Mouse (Mus musculus) midbrain, embryonic 16.5 days (tissue): Measurements from ENCODE around the gene Echs1. TPM values are rescaled to one million over a fixed set of nuclear protein-coding genes. Genes with fewer than 3 reads are reported as not detected.

ENCODE experiments used
- ATAC-seq: fragments of 200-750 bp; cut with Nextera tagmentation; 2 replicates; pipeline ENCODE4 v1.8.0; 2017; ENCODE audit warnings: moderate TSS enrichment
- H3K27ac ChIP-seq: fragments of 300-500 bp; sonication (generic); 2 replicates; pipeline ENCODE4 v1.5.1; 2014; ENCODE audit warnings: mild to moderate bottlenecking, low read length, mixed read lengths
- H3K27me3 ChIP-seq: fragments of 300-500 bp; sonication (generic); 2 replicates; pipeline ENCODE4 v1.6.1; 2014; ENCODE audit warnings: low read depth, low read length, mixed read lengths; ENCODE audit not compliant: control insufficient read depth, insufficient read depth
- H3K36me3 ChIP-seq: fragments of 300-500 bp; sonication (generic); 2 replicates; pipeline ENCODE4 v1.6.1; 2014; ENCODE audit warnings: mild to moderate bottlenecking, low read length, moderate library complexity, mixed read lengths; ENCODE audit not compliant: control insufficient read depth, insufficient read depth
- H3K4me1 ChIP-seq: fragments of 300-500 bp; sonication (generic); 2 replicates; pipeline ENCODE4 v1.6.1; 2014; ENCODE audit warnings: mild to moderate bottlenecking, low read length, mixed read lengths; ENCODE audit not compliant: control insufficient read depth, insufficient read depth
- H3K4me2 ChIP-seq: fragments of 300-500 bp; sonication (generic); 2 replicates; pipeline ENCODE4 v1.6.1; 2014; ENCODE audit warnings: mild to moderate bottlenecking, low read length, mixed read lengths
- H3K4me3 ChIP-seq: fragments of 300-500 bp; sonication (generic); 2 replicates; pipeline ENCODE4 v1.5.1; 2014; ENCODE audit warnings: low read depth, mild to moderate bottlenecking, low read length, moderate library complexity, mixed read lengths
- H3K9ac ChIP-seq: fragments of 300-500 bp; sonication (generic); 2 replicates; pipeline ENCODE4 v1.6.1; 2014; ENCODE audit warnings: low read depth, low read length, mixed read lengths
- H3K9me3 ChIP-seq: fragments of 300-500 bp; sonication (generic); replicated peaks from 2 replicates; pipeline ENCODE4 v1.6.1; 2014; ENCODE audit warnings: mild to moderate bottlenecking, low read length, mixed read lengths; ENCODE audit not compliant: control insufficient read depth, poor library complexity, severe bottlenecking
- WGBS: fragments of 180-500 bp; shearing (Covaris S2); extraction: QIAGEN DNeasy Blood & Tissue Kit; methylation state at CpG from one replicate; pipeline ENCODE4 v1.1.7; 2014; 5-methylcytosine and 5-hydroxymethylcytosine counted together
- polyA plus RNA-seq: library from polyadenylated mRNA; unstranded; fragments of >200 nt; fragmentation: Nextera tagmentation; extraction: Ambion mirVana; gene quantifications from 2 replicates; pipeline ENCODE4 v1.2.1, GENCODE M21; 2015

Echs1 gene
- polyA plus RNA-seq, 1 experiment from 2014 or later, result 111 TPM

DNA sequence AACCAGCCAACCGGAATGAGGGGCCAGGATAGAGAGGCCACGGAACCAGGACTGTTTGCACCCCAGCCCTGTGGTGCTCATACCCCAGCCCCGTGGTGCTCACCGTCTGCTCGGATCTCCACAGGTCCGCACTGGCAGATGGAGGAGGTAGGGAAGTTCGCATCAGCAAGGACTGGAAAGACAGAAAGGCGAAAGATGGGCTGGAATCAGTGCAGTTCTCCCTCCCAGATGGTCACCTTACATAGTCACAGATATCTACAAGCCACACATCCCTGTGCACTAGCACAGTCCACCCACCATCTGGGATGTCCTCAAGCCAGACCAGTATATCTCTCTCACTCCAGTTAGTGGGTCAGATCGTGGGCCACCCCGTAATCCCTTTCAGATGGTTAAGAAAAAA, 14.8 kb downstream of the Echs1 start:
- Histone ChIP-seq H3K9ac (peak overlapping the region; percentile 66), H3K4me2 (peak overlapping the region; percentile 78), H3K36me3 (peaks cover 3% of the 10 kb centered on the region; the same call in 1 of the 2 replicates), H3K4me3 (peak overlapping the region; percentile 46), H3K27ac (no peak overlapping the region), H3K4me1 (peaks cover 14% of the 10 kb centered on the region), H3K9me3 (no peaks in the 10 kb centered on the region), H3K27me3 (no peaks in the 10 kb centered on the region)
- ATAC-seq, result no peak
- 66% methylated on average over 10 of the region's 10 CpGs for WGBS

DNA sequence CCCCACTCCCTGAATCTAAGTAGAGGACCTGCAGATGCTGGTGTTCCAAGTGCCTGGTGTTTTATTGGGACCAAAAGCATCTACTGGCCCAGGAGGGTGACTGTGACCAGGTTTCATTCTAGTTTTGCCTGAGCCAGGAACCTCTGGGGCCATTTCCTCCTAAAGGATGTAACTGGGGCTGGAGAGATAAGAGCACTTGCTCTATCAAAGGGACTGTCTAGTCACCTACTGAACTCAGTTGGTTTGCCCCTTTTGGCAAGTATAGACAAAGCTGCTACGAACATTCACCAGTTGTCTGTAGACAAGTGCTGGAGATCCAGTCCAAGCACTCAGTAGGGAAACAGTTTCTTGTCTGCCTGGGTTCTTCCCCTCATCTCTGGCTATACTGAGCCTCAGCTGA, 17.8 kb downstream of the Echs1 start:
- Histone ChIP-seq H3K4me1 (peaks cover 14% of the 10 kb centered on the region), H3K9me3 (no peaks in the 10 kb centered on the region), H3K4me3 (no peak overlapping the region), H3K27ac (no peak overlapping the region), H3K9ac (no peak overlapping the region), H3K36me3 (no peaks in the 10 kb centered on the region), H3K4me2 (no peak overlapping the region), H3K27me3 (no peaks in the 10 kb centered on the region)
- WGBS, result 97% methylated on average over 1 of the region's 1 CpGs
- no peak for ATAC-seq

DNA sequence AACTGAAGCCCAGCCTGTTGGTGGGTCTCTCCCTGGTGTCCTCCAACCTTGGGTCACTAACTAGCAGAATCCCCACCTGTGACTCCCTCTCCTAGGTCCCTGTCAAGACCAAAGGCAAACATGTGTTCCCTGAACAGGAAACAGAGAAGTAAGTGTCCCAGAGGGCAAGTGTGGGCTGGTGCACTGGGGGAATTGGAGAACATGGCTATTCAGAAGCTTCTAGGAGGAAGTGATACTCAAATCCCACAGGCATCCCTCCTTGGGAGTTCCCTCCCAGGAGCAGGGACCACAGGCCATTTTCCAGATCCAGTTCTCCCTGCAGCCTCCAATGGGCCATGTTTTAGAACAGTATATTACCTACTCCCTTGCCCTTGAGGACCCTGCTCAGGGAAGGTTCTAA, 20.2 kb downstream of the Echs1 start:
- no peak overlapping the region for H3K27ac ChIP-seq
- H3K9me3 ChIP-seq, result no peaks in the 10 kb centered on the region
- H3K4me1 ChIP-seq, result no peaks in the 10 kb centered on the region
- H3K4me2 ChIP-seq, result no peak overlapping the region
- no peak for ATAC-seq
- H3K27me3 ChIP-seq, result no peaks in the 10 kb centered on the region
- no peaks in the 10 kb centered on the region for H3K36me3 ChIP-seq
- no peak overlapping the region for H3K4me3 ChIP-seq
- H3K9ac ChIP-seq, result no peak overlapping the region

DNA sequence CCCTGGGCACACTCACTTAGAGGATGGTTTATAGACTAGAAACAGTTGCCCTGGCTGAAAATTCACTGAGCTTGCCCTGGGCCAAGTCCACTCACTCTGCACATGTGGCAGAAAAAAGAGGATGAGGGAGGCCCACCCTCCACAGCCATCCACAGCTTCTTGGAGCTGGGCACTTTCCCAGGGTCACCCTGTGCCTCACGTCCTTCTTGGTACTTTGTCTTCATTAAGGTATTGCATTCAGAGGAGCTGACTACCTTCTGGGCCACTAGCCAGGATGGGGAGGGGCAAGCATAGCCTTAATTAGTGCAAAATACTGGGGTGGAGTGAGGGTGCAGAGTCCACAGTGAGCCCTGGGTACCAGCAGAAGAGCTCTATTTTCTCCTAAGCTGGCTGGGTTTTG, 20.7 kb downstream of the Echs1 start:
- no peaks in the 10 kb centered on the region for H3K4me1 ChIP-seq
- no peaks in the 10 kb centered on the region for H3K36me3 ChIP-seq
- no peaks in the 10 kb centered on the region for H3K27me3 ChIP-seq
- H3K4me3 ChIP-seq, result no peak overlapping the region
- ATAC-seq, result no peak
- 67% methylated on average over 1 of the region's 1 CpGs for WGBS
- no peak overlapping the region for H3K9ac ChIP-seq
- no peaks in the 10 kb centered on the region for H3K9me3 ChIP-seq
- H3K4me2 ChIP-seq, result no peak overlapping the region
- H3K27ac ChIP-seq, result no peak overlapping the region

GRCm38 (mm10) chr7:140094954-140095353, 21.3 kb downstream of the Echs1 start:
- no peak overlapping the region for H3K9ac ChIP-seq
- H3K36me3 ChIP-seq, result no peaks in the 10 kb centered on the region
- no peak for ATAC-seq
- 69% methylated on average over 5 of the region's 5 CpGs for WGBS
- H3K4me1 ChIP-seq, result no peaks in the 10 kb centered on the region
- H3K4me2 ChIP-seq, result no peak overlapping the region
- no peak overlapping the region for H3K27ac ChIP-seq
- no peaks in the 10 kb centered on the region for H3K9me3 ChIP-seq
- no peak overlapping the region for H3K4me3 ChIP-seq
- H3K27me3 ChIP-seq, result no peaks in the 10 kb centered on the region

GRCm38 (mm10) chr7:140092924-140093528, 23.2 kb downstream of the Echs1 start, which contains the start of gene Prap1:
Gene Prap1 (plus strand): TSS chr7:140093395.
- H3K9ac ChIP-seq, result no peak within 1 kb of the TSS
- H3K4me1 ChIP-seq, result no peaks in the 10 kb centered on the region
- WGBS, result 80% methylated on average over 5 of the region's 5 CpGs
- no peaks in the 10 kb centered on the region for H3K9me3 ChIP-seq
- H3K4me2 ChIP-seq, result no peak within 1 kb of the TSS
- no peaks in the 10 kb centered on the region for H3K27me3 ChIP-seq
- no peaks in the 10 kb centered on the region for H3K36me3 ChIP-seq
- H3K27ac ChIP-seq, result no peak within 1 kb of the TSS
- no peak for ATAC-seq
- H3K4me3 ChIP-seq, result no peak within 1 kb of the TSS

- H3K9me3 ChIP-seq, result no peaks in the 10 kb centered on the region
- H3K27ac ChIP-seq, result no peak overlapping the region
- H3K4me2 ChIP-seq, result no peak overlapping the region
- no peaks in the 10 kb centered on the region for H3K36me3 ChIP-seq
- no peak for ATAC-seq
- H3K9ac ChIP-seq, result no peak overlapping the region
- H3K4me1 ChIP-seq, result no peaks in the 10 kb centered on the region
- 70% methylated on average over 10 of the region's 10 CpGs for WGBS
- H3K27me3 ChIP-seq, result no peaks in the 10 kb centered on the region
- no peak overlapping the region for H3K4me3 ChIP-seq
Measured at GRCm38 (mm10) chr7:140090601-140091000, 25.7 kb downstream of the Echs1 start.

DNA sequence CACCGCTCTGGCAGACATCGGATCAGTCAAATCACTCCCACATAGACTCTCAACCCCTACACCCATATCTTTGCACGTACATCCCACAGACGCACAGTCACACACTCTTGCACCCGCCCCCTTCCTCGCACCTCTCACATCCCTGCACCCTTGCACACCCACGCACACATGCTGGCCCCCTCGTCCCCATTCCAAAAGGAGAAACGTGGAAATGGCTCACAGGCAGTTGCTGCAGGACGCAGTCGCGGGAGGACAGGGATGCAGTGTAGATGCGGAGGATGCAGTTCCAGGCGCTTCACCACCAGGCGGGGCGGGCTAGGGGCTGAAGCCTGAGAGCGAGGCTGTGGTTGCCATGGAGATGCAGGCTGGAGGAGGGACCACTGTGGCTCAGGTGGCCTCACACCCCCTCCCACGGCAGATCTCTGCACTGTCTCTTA, 34.0 kb downstream of the Echs1 start, which contains the start of gene Caly:
Gene Caly (minus strand): TSS at position 307 of the 437 bp plus-strand sequence.
- 4% methylated on average over 18 of the region's 18 CpGs for WGBS
- H3K36me3 ChIP-seq, result no peaks in the 10 kb centered on the region
- ATAC-seq, result peak; percentile 90
- H3K27ac ChIP-seq, result peak within 1 kb of the TSS; percentile 96
- H3K9ac ChIP-seq, result peak within 1 kb of the TSS; percentile 87
- peak within 1 kb of the TSS; percentile 72 for H3K4me3 ChIP-seq
- no peaks in the 10 kb centered on the region for H3K27me3 ChIP-seq
- peaks cover 14% of the 10 kb centered on the region for H3K4me1 ChIP-seq
- H3K9me3 ChIP-seq, result no peaks in the 10 kb centered on the region
- peak within 1 kb of the TSS; percentile 54 for H3K4me2 ChIP-seq

GRCm38 (mm10) chr7:140081408-140082241, 34.7 kb downstream of the Echs1 start:
- peak overlapping the region; percentile 54 for H3K4me2 ChIP-seq
- peak overlapping the region; percentile 72 for H3K4me3 ChIP-seq
- H3K9ac ChIP-seq, result peak overlapping the region; percentile 87
- ATAC-seq, result peak; percentile 37
- peak overlapping the region; percentile 96 for H3K27ac ChIP-seq
- WGBS, result 6% methylated on average over 20 of the region's 20 CpGs
- H3K9me3 ChIP-seq, result no peaks in the 10 kb centered on the region
- peaks cover 14% of the 10 kb centered on the region for H3K4me1 ChIP-seq
- H3K36me3 ChIP-seq, result no peaks in the 10 kb centered on the region
- H3K27me3 ChIP-seq, result no peaks in the 10 kb centered on the region
